Mouse (Mus musculus): ENCODE measurements around the gene Slc8a1.

Slc8a1 gene

DNA sequence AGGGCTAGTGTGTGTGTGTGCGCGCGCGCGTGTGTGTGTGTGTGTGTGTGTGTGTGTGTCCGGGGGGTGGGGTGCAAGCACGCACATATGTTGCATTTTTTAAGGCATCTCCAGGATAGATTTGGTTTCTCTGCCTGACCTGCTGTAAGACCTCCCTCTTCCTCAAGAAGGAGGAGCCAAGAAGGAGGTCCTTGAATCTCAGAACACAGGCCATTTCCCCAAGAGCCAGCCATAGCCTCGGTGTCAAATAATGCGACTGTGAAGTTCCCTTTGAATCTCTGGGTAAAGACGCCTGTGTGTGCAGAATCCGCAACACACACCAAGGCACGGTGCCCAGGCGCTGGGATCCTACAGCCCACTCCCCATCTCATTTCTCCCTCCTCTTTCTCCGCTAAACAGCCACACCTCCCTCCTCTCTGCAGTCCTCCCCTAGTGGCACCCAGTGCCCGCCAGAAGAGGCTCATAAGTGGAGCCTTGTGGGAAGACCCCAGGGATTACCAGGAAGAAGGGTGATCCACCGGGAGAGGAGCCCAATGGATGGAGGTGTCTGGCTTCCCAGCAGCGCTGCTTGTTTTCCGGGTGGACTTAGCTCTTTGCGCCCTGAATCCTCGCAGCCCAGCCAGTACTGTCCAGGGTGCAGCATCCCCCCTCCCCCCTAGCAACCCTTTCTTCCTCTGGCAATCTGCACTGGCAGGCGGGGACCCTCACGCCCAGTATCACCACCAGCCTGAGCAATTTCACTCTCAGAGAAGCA, 68.9 kb downstream of the Slc8a1 start:
- peak; percentile 48 for DNase-seq (ENCODE audit: low spot score)

DNA sequence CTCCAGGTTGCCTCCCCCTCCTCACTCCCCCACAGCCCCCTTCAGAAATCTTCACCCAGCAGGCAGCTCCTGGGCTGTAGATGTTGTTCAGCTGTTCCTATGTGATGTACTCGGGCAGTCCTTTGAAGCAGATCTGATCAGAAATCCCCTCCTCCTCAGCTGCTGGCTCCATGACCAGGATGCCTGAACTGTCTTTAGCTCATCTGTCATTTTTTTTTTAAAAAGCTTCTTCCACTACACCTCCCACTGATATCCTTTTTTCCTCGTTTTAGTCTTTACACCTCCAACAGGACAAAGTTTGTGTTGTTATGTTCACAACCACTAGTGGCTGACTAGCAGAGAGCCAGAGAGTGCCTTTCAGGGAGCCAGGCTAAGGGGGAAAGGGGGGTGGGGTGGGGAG, 69.7 kb downstream of the Slc8a1 start:
- no peak for DNase-seq (ENCODE audit: low spot score)

- no peak for DNase-seq (ENCODE audit: low spot score)
These were observed 70.2 kb downstream of the Slc8a1 start for GRCm38 (mm10) chr17:81667935-81668334.

GRCm38 (mm10) chr17:81666551-81666950, 71.6 kb downstream of the Slc8a1 start:
- peak; percentile 47 for DNase-seq (ENCODE audit: low spot score)

- DNase-seq (ENCODE audit: low spot score), result no peak
These were observed 73.3 kb downstream of the Slc8a1 start for GRCm38 (mm10) chr17:81664916-81665315.

GRCm38 (mm10) chr17:81657828-81658227, 80.3 kb downstream of the Slc8a1 start:
- DNase-seq (ENCODE audit: low spot score), result no peak

GRCm38 (mm10) chr17:81654548-81654947, 83.6 kb downstream of the Slc8a1 start:
- DNase-seq (ENCODE audit: low spot score), result peak; percentile 35

DNA sequence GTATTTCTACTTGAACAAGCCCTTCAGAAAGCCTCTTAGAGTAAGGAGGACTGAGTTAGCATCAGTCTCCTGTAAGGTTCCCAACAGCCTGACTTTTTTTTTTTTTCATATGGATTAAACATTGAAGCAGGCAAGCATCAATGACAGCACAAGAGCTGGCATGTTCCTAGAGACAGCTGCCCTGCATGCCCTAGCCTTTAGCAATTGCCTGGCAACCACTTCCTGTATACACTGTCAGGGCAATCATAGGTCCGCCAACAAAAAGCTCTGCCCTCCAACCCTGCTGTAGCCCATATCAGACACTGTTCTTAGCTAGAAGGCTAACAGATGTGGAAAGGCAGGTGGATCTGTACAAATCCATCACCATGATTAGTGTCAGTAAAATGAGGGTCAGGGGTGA, 85.2 kb downstream of the Slc8a1 start:
- DNase-seq (ENCODE audit: low spot score), result no peak

DNA sequence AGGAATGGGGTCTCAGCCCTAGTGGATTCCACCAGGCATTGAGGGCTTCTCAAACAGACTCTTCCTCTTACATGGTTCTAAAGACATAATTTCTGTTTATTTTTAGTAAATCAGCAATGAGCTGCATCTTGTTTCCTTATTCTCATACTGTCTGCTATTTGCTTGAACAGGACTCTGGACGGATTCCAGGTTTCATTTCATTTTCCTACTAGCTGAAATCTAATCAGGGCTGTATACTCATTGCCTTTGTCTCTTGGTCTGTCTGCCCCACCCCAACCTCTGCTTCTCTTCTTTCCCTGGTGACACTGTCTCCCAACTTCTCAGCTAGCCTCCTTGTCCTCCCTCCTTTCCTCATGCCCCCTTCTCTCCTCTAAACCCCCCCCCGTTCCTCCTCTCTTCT, 101.4 kb downstream of the Slc8a1 start:
- no peak for DNase-seq (ENCODE audit: low spot score)

DNA sequence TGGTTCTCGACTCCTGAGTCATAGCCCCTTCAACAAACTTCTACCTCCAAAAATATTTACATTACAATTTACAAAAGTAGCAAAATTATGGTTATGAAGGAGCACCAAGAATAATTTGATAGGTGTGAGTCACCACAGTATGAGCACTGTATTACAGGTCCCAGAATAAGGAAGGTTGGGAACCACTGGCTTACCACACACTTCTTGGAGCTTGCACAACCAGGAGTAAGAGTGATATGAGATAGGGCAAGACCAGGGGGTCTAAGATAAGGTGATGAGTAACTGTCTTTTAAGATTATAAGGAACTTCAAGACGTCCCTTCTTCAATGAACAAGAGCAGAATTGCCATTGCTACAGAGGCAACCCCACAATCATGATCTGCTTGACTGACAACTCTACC, 107.7 kb downstream of the Slc8a1 start:
- no peak for DNase-seq (ENCODE audit: low spot score)

DNA sequence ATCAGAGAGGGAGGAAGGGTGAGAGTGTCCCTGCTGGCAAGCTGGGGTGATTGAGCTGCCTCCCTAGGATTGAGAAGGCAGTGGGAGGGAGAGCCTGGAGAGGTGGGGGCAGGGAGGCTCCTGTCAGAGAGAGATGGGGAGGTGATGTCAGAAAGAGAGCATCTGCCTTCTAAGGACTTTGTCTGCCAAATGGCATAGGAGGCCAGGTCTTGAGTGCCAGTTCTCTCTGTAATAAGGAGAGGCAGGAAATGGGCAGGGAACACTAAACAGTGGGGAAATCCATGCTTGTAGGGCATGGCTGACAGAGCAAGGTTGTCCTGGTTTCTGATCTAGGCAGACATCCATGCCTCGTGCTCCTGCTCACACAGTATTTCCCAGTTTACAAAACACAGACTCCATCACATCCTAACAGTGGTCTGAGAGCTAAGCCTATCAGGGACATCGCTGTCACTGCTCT, 117.0 kb downstream of the Slc8a1 start:
- peak; percentile 46 for DNase-seq (ENCODE audit: low spot score)

GRCm38 (mm10) chr17:81618461-81618860, 119.7 kb downstream of the Slc8a1 start:
- DNase-seq (ENCODE audit: low spot score), result no peak

- no peak for DNase-seq (ENCODE audit: low spot score)
These were observed 121.9 kb downstream of the Slc8a1 start for GRCm38 (mm10) chr17:81616326-81616725.

GRCm38 (mm10) chr17:81615391-81615790, 122.8 kb downstream of the Slc8a1 start:
- no peak for DNase-seq (ENCODE audit: low spot score)

DNA sequence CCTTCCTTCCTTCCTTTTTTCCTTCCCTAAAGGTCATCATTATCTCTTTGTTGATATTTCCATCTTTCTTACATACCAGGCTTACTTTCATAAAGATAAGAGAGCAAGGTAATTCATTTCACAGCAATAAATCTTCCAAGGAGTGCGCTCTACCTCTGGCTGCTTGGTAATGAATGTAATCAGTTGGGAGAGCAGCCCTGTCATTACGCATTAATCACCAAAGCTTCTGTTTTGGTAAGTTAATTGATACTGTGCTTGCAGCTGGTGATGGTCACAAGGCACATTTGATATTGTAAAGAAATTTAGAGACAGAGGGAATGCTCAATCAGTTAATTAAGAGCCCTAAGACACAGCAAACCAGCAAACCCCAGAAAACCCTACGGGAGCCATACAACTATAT, 130.7 kb downstream of the Slc8a1 start:
- DNase-seq (ENCODE audit: low spot score), result no peak

DNA sequence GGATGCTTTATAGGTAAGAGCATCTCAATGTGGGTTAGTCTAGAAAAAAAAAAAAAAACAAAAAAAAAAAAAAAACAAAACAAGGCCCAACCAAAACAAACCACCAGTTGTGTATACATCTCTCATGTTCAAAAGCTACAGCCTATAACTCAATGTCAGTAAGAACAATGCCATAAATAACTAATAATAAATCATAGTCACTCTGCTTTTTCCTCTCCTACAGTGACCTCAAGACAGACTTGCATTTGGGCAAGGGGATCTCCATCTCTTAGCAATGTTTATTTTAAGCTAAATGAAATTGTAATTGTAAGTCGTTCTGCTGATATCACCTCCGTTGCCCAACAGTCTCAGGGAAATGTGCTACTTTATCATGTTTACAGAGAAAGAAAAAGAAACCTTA, 132.1 kb downstream of the Slc8a1 start:
- no peak for DNase-seq (ENCODE audit: low spot score)

DNA sequence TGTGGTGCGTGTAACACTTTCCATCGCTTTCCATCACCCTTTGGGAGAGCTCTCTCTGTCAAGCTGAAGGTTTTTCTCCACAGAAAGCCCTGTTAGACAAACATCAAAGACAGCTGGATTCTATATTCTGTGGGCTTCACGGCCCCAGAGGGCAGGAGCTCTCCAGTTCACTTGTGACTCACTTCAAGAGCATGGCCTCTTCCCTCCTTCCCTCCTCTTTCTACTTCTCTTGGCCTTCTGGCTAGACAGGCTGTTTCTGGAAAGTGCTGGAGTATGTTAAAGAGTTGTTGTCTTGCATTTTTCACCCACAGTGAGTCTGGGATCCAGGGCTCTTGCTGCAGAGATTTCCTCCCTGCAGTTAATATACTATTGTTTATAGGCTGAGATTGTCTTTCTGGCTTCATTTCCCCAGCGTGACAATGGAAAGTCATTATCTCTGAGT, 132.9 kb downstream of the Slc8a1 start:
- DNase-seq (ENCODE audit: low spot score), result no peak

DNA sequence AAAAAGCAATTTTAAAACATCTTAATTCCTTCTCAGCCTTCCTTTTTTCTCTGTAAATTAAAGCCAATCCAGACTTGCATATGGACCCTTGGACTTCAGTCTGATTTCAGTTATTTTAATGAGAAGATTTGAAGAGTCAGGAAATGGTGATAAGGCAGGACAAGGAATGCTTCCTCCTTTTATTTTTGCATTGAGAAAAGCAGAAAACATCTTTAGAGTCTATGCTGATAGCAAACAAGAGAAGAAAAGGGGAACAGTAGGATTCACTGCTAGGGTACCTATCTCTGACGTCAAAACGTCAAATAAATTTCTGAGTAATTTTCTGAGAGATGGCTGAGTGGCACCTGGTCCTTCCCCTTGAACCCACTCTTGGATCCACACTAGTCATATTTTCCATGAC, 139.1 kb downstream of the Slc8a1 start:
- DNase-seq (ENCODE audit: low spot score), result no peak

GRCm38 (mm10) chr17:81589791-81590190, 148.4 kb downstream of the Slc8a1 start:
- DNase-seq (ENCODE audit: low spot score), result no peak

DNA sequence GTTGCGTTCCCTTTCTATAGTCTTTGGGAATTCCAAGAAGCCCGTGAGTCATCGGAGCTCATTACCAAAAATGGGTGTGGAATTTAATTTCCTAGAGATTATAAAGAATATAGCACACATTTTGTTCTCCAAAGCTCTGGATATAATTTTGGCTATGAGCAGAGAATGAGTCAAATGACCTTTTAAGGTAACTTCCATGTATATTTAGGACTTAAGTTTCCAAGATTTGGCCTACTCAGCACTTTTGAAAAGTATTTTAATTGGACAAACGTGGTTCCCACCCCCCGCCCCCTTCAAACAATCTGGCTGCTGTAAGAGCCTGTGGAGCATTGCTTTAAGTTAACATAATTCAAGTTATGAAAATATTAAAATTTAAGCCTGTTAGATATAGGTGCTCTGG, 151.4 kb downstream of the Slc8a1 start:
- no peak for DNase-seq (ENCODE audit: low spot score)

DNA sequence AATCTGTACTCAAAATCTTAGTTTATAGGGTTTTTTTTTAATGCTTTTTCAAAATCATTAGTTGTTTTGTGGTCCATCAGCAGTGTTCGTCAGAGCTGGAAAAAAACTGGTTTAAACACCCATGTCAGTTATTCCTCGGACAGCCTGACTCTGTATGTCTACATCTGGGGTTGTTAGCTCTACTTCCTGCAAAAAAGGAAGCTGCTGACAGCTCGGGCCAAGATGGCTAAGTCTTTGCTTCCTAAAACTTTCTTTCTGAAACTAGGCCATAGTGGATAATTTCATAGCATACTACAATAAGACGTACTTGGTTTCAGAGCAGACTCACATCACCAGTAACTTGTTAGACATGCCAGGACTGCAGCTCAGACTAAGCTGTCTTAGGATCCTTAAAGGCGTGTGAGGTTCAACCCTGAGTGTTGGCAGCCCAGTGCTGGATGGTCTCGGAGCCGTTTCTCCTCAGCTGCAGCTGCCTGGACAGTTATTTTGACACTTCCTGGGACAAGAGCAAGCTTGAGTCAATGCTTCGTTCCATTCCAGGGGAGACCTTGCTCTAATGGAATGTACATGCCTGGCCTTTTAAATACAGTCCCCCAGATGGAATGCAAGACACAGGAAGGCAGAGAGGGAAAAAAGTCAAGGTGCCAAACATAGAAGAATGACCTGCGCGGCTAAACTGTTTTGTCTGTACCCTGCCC, 158.3 kb downstream of the Slc8a1 start:
- peak; percentile 17 for DNase-seq (ENCODE audit: low spot score)

DNA sequence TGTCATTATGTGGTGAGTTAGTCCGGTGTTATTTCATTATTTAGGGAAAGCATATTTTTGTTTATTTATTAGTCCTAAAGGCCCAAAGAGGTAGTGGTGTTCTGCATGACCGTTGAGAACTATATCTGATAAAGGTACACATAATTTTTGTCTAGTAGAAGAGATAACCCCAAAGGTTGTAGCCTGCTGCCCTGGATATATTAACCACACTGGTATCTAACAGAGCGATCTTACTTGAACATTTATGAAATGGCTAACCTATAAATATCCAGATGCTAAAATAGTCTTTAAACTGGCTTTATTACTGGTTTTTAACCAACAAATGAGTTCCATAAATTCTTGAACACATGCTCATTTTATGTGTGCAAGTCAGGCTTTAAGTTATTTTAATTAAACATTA, 161.3 kb downstream of the Slc8a1 start:
- DNase-seq (ENCODE audit: low spot score), result no peak

- DNase-seq (ENCODE audit: low spot score), result no peak
These were observed 172.4 kb downstream of the Slc8a1 start for GRCm38 (mm10) chr17:81565634-81566372.

Data from lung, postnatal 25 days (tissue).